Mouse (Mus musculus) MEL (cell line): ENCODE measurements around the gene Slc28a3. TPM values are rescaled to one million over a fixed set of nuclear protein-coding genes. Genes with fewer than 3 reads are reported as not detected.

Experiments used
- polyA plus RNA-seq, 2 experiments: library from polyadenylated mRNA; stranded (reverse) in 1 of 2; unstranded in 1 of 2; fragments of >175 nt in 1 of 2; fragments of >200 nt in 1 of 2; gene quantifications; 2 replicates each; pipeline versions ENCODE4 v1.2.1 to v1.2.4; 2012; ENCODE audit warnings: low replicate concordance in 2 of 2, low read depth in 1 of 2; ENCODE audit not compliant: insufficient read length in 2 of 2, insufficient read depth in 1 of 2, missing spikeins in 1 of 2
- total RNA-seq: library from RNA; depleted of rRNA; stranded (reverse); fragments of 300-350 nt; gene quantifications from 2 replicates; pipeline ENCODE4 v1.2.3, GENCODE M21; 2012; rRNA removed

The Slc28a3 gene
- total and polyA plus RNA-seq, 3 experiments: 1.4 TPM; not detected in 2

Other genes with a start within 250 kb of the Slc28a3 start
- gene 2210016F16Rik, start 225.7 kb downstream of the Slc28a3 start, total RNA-seq: 0.08 and 0.10 TPM in 2 replicates
- gene 2210016F16Rik, start 225.7 kb downstream of the Slc28a3 start, polyA plus RNA-seq: under 1 TPM in 1 of 2 experiments, not detected in 1; 0.22 TPM
- 13.9 and 15.5 TPM in 2 replicates for gene Rmi1, start 208.6 kb downstream of the Slc28a3 start, total RNA-seq
- gene Rmi1, start 208.6 kb downstream of the Slc28a3 start, polyA plus RNA-seq: 10 to 100 TPM in 1 of 2 experiments, not detected in 1; 21.4 TPM
- gene Hnrnpk, start 207.5 kb downstream of the Slc28a3 start, total RNA-seq: 542 and 594 TPM in 2 replicates
- 1,000 to 10,000 TPM; 1,502 to 1,739 TPM for gene Hnrnpk, start 207.5 kb downstream of the Slc28a3 start, polyA plus RNA-seq
- gene Ntrk2, start 195.7 kb upstream of the Slc28a3 start, total RNA-seq: under 0.01 TPM in 1 of 2 replicates, not detected in the other
- not detected for gene Ntrk2, start 195.7 kb upstream of the Slc28a3 start, polyA plus RNA-seq